Mouse (Mus musculus): ENCODE measurements around the gene Cryba1. TPM values are rescaled to one million over a fixed set of nuclear protein-coding genes. Genes with fewer than 3 reads are reported as not detected.

Gene Cryba1
- polyA plus RNA-seq (2016; fragmentation: Nextera tagmentation; extraction: Ambion mirVana), result 0.18 TPM in 1 of 2 replicates, not detected in the other

GRCm38 (mm10) chr11:77725183-77725582, at the start of gene Cryba1:
Cryba1 (minus strand) TSS chr11:77725283.
- 58% methylated on average over 7 of the region's 7 CpGs for WGBS
- H3K4me1 ChIP-seq, result no peaks in the 10 kb centered on the region; the same call in 1 of the 2 replicates
- no peaks in the 10 kb centered on the region for H3K9me3 ChIP-seq
- no peaks in the 10 kb centered on the region for H3K27me3 ChIP-seq (ENCODE audit: insufficient read depth, poor library complexity, severe bottlenecking)
- no peak for DNase-seq (ENCODE audit: low spot score)
- no peak within 1 kb of the TSS for H3K27ac ChIP-seq
- H3K36me3 ChIP-seq, result no peaks in the 10 kb centered on the region
- no peak within 1 kb of the TSS for H3K4me3 ChIP-seq

GRCm38 (mm10) chr11:77771879-77772713, 47.0 kb upstream of the Cryba1 start:
- Histone ChIP-seq H3K4me1 (peaks cover 49% of the 10 kb centered on the region), H3K9me3 (no peaks in the 10 kb centered on the region), H3K27me3 (ENCODE audit: insufficient read depth, poor library complexity, severe bottlenecking) (no peaks in the 10 kb centered on the region), H3K27ac (peak overlapping the region; percentile 69), H3K36me3 (peaks cover 4% of the 10 kb centered on the region), H3K4me3 (peak overlapping the region; percentile 22; the same call in 1 of the 2 replicates)
- 27% methylated on average over 8 of the region's 8 CpGs for WGBS
- peak; percentile 84 for DNase-seq (ENCODE audit: low spot score)

- no peak overlapping the region for H3K4me3 ChIP-seq
- no peak for DNase-seq (ENCODE audit: low spot score)
- H3K4me1 ChIP-seq, result peaks cover 56% of the 10 kb centered on the region
- no peaks in the 10 kb centered on the region for H3K36me3 ChIP-seq
- H3K9me3 ChIP-seq, result no peaks in the 10 kb centered on the region
- WGBS, result 61% methylated on average over 8 of the region's 8 CpGs
- no peaks in the 10 kb centered on the region for H3K27me3 ChIP-seq (ENCODE audit: insufficient read depth, poor library complexity, severe bottlenecking)
- peak overlapping the region; percentile 63; the same call in 1 of the 2 replicates for H3K27ac ChIP-seq
Measured at GRCm38 (mm10) chr11:77770346-77770745, 45.3 kb upstream of the Cryba1 start.

GRCm38 (mm10) chr11:77769496-77769895, 44.4 kb upstream of the Cryba1 start:
- WGBS, result 77% methylated on average over 4 of the region's 4 CpGs
- H3K4me1 ChIP-seq, result peaks cover 64% of the 10 kb centered on the region
- no peak overlapping the region for H3K27ac ChIP-seq

GRCm38 (mm10) chr11:77766351-77767001, 41.4 kb upstream of the Cryba1 start:
- no peaks in the 10 kb centered on the region for H3K36me3 ChIP-seq
- H3K27me3 ChIP-seq (ENCODE audit: insufficient read depth, poor library complexity, severe bottlenecking), result no peaks in the 10 kb centered on the region; the same call in 1 of the 2 replicates
- no peaks in the 10 kb centered on the region for H3K9me3 ChIP-seq
- peak; percentile 85 for DNase-seq (ENCODE audit: low spot score)
- peak overlapping the region; percentile 57 for H3K4me3 ChIP-seq
- WGBS, result under 1% methylated on average over 35 of the region's 35 CpGs
- peaks cover 59% of the 10 kb centered on the region for H3K4me1 ChIP-seq
- H3K27ac ChIP-seq, result peak overlapping the region; percentile 86

More at GRCm38 (mm10) chr11:77769496-77769895, 44.4 kb upstream of the Cryba1 start:
- no peak for DNase-seq (ENCODE audit: low spot score)
- Histone ChIP-seq H3K27me3 (ENCODE audit: insufficient read depth, poor library complexity, severe bottlenecking) (no peaks in the 10 kb centered on the region), H3K9me3 (no peaks in the 10 kb centered on the region), H3K36me3 (no peaks in the 10 kb centered on the region), H3K4me3 (no peak overlapping the region)

- peaks cover 55% of the 10 kb centered on the region for H3K4me1 ChIP-seq
- H3K27me3 ChIP-seq (ENCODE audit: insufficient read depth, poor library complexity, severe bottlenecking), result no peaks in the 10 kb centered on the region; the same call in 1 of the 2 replicates
- no peaks in the 10 kb centered on the region for H3K9me3 ChIP-seq
- peak overlapping the region; percentile 96; the same call in 1 of the 2 replicates for H3K4me3 ChIP-seq
- H3K36me3 ChIP-seq, result no peaks in the 10 kb centered on the region
- peak overlapping the region; percentile 86 for H3K27ac ChIP-seq
- DNase-seq (ENCODE audit: low spot score), result no peak
- WGBS, result 49% methylated on average over 4 of the region's 4 CpGs
Measured at GRCm38 (mm10) chr11:77765459-77765777, 40.3 kb upstream of the Cryba1 start.

- H3K4me3 ChIP-seq, result peak overlapping the region; percentile 96
- H3K9me3 ChIP-seq, result no peaks in the 10 kb centered on the region
- no peaks in the 10 kb centered on the region for H3K36me3 ChIP-seq
- peak overlapping the region; percentile 86; the same call in 1 of the 2 replicates for H3K27ac ChIP-seq
- peaks cover 49% of the 10 kb centered on the region for H3K4me1 ChIP-seq
- 60% methylated on average over 9 of the region's 9 CpGs for WGBS
- no peaks in the 10 kb centered on the region; the same call in 1 of the 2 replicates for H3K27me3 ChIP-seq (ENCODE audit: insufficient read depth, poor library complexity, severe bottlenecking)
- DNase-seq (ENCODE audit: low spot score), result no peak
Measured at GRCm38 (mm10) chr11:77764694-77765458, 39.8 kb upstream of the Cryba1 start.

- H3K4me1 ChIP-seq, result peaks cover 44% of the 10 kb centered on the region
- no peak for DNase-seq (ENCODE audit: low spot score)
- 3% methylated on average over 26 of the region's 26 CpGs for WGBS
- H3K4me3 ChIP-seq, result peak overlapping the region; percentile 96
- peak overlapping the region; percentile 93 for H3K27ac ChIP-seq
- no peaks in the 10 kb centered on the region for H3K9me3 ChIP-seq
- H3K36me3 ChIP-seq, result no peaks in the 10 kb centered on the region
- no peaks in the 10 kb centered on the region; the same call in 1 of the 2 replicates for H3K27me3 ChIP-seq (ENCODE audit: insufficient read depth, poor library complexity, severe bottlenecking)
Measured at GRCm38 (mm10) chr11:77763673-77764340, 38.7 kb upstream of the Cryba1 start.

GRCm38 (mm10) chr11:77762783-77763672, 37.9 kb upstream of the Cryba1 start, which contains the start of gene Myo18a:
Myo18a (plus strand) TSS chr11:77763246.
- Histone ChIP-seq H3K27ac (peak within 1 kb of the TSS; percentile 93), H3K4me1 (peaks cover 44% of the 10 kb centered on the region), H3K9me3 (no peaks in the 10 kb centered on the region), H3K4me3 (peak within 1 kb of the TSS; percentile 96), H3K36me3 (no peaks in the 10 kb centered on the region), H3K27me3 (ENCODE audit: insufficient read depth, poor library complexity, severe bottlenecking) (no peaks in the 10 kb centered on the region; the same call in 1 of the 2 replicates)
- 2% methylated on average over 75 of the region's 79 CpGs for WGBS
- DNase-seq (ENCODE audit: low spot score), result peak; percentile 87

GRCm38 (mm10) chr11:77760031-77760430, 34.9 kb upstream of the Cryba1 start:
- DNase-seq (ENCODE audit: low spot score), result no peak
- H3K27me3 ChIP-seq (ENCODE audit: insufficient read depth, poor library complexity, severe bottlenecking), result no peaks in the 10 kb centered on the region; the same call in 1 of the 2 replicates
- no peak overlapping the region for H3K4me3 ChIP-seq
- no peak overlapping the region for H3K27ac ChIP-seq
- H3K4me1 ChIP-seq, result peaks cover 20% of the 10 kb centered on the region
- 84% methylated on average over 4 of the region's 4 CpGs for WGBS
- no peaks in the 10 kb centered on the region for H3K9me3 ChIP-seq
- no peaks in the 10 kb centered on the region for H3K36me3 ChIP-seq

GRCm38 (mm10) chr11:77753469-77753868, 28.4 kb upstream of the Cryba1 start:
- WGBS, result 60% methylated on average over 3 of the region's 3 CpGs
- H3K27ac ChIP-seq, result no peak overlapping the region
- peaks cover 2% of the 10 kb centered on the region for H3K4me1 ChIP-seq

More at GRCm38 (mm10) chr11:77753469-77753868, 28.4 kb upstream of the Cryba1 start:
- no peak for DNase-seq (ENCODE audit: low spot score)
- no peaks in the 10 kb centered on the region for H3K9me3 ChIP-seq
- no peaks in the 10 kb centered on the region for H3K36me3 ChIP-seq
- H3K27me3 ChIP-seq (ENCODE audit: insufficient read depth, poor library complexity, severe bottlenecking), result no peaks in the 10 kb centered on the region
- H3K4me3 ChIP-seq, result no peak overlapping the region

All from heart, embryonic 10.5 days (tissue).